Mouse (Mus musculus) MEL (cell line): ENCODE measurements around the gene Mthfd2. TPM values are rescaled to one million over a fixed set of nuclear protein-coding genes. Genes with fewer than 3 reads are reported as not detected.
A peak's percentile ranks its signal among the peaks of the same experiment; 100 is the strongest.

ENCODE experiments used
- DNase-seq: peaks from one replicate; pipeline ENCODE4 v3.0.0; 2011; ENCODE audit warnings: low read depth, low spot score
- H3K27ac ChIP-seq: 2 replicates; pipeline ENCODE4 v1.5.1; 2012; ENCODE audit warnings: low read depth, mild to moderate bottlenecking, control low read depth, low read length, moderate library complexity; ENCODE audit not compliant: control insufficient read depth
- H3K27me3 ChIP-seq, 2 experiments: fragments of 150-350 bp in 1 of 2; sonication (generic) in 1 of 2; 2 replicates each; pipeline ENCODE4 v1.6.1; 2012; ENCODE audit warnings: low read length in 2 of 2, mild to moderate bottlenecking in 2 of 2, improper control_type of control experiment in 1 of 2, moderate library complexity in 1 of 2; ENCODE audit not compliant: insufficient read depth in 2 of 2, control insufficient read depth in 1 of 2
- H3K36me3 ChIP-seq, 2 experiments: 2 replicates each; pipeline ENCODE4 v1.6.1; 2012 to 2014; ENCODE audit warnings: low read length in 2 of 2, improper control_type of control experiment in 1 of 2, inconsistent platforms in 1 of 2, mild to moderate bottlenecking in 1 of 2; ENCODE audit not compliant: insufficient read depth in 2 of 2, control insufficient read depth in 1 of 2
- H3K4me1 ChIP-seq, 2 experiments: fragments of 150-350 bp in 1 of 2; sonication (generic) in 1 of 2; 2 replicates each; pipeline ENCODE4 v1.6.1; 2012; ENCODE audit warnings: low read length in 2 of 2, improper control_type of control experiment in 1 of 2, mild to moderate bottlenecking in 1 of 2; ENCODE audit not compliant: insufficient read depth in 2 of 2, control insufficient read depth in 1 of 2
- H3K4me3 ChIP-seq, 2 experiments: fragments of 150-350 bp in 1 of 2; sonication (generic) in 1 of 2; 2 replicates each; pipeline ENCODE4 v1.5.1; 2012; ENCODE audit warnings: low read depth in 2 of 2, low read length in 2 of 2, mild to moderate bottlenecking in 2 of 2, moderate library complexity in 2 of 2, control low read depth in 1 of 2, improper control_type of control experiment in 1 of 2; ENCODE audit not compliant: control insufficient read depth in 1 of 2, insufficient read depth in 1 of 2
- H3K79me2 ChIP-seq: 2 replicates; pipeline ENCODE4 v1.6.1; 2012; ENCODE audit warnings: mild to moderate bottlenecking, low read length, moderate library complexity; ENCODE audit not compliant: control insufficient read depth, poor library complexity, insufficient read depth
- H3K9ac ChIP-seq: 2 replicates; pipeline ENCODE4 v1.6.1; 2012; ENCODE audit warnings: low read depth, mild to moderate bottlenecking, control low read depth, low read length, moderate library complexity; ENCODE audit not compliant: control insufficient read depth, poor library complexity, severe bottlenecking
- H3K9me3 ChIP-seq: fragments of 150-350 bp; sonication (generic); replicated peaks from 2 replicates; pipeline ENCODE4 v1.6.1; 2012; ENCODE audit warnings: mild to moderate bottlenecking, low read length, improper control_type of control experiment, moderate library complexity; ENCODE audit not compliant: insufficient read depth
- CHD1 ChIP-seq: IDR thresholded peaks from 2 replicates; pipeline ENCODE4 v1.6.1; 2012; ENCODE audit warnings: low read depth, mild to moderate bottlenecking, inconsistent platforms, low read length, improper control_type of control experiment
- CTCF ChIP-seq, 3 experiments: IDR thresholded peaks in 2 of 3; conservative IDR thresholded peaks in 1 of 3; 2 replicates each; pipeline ENCODE4 v1.5.1; 2011 to 2012; ENCODE audit warnings: low read length in 3 of 3, low read depth in 2 of 3, mild to moderate bottlenecking in 2 of 3, improper control_type of control experiment in 1 of 3, inconsistent platforms in 1 of 3, mixed read lengths in 1 of 3, moderate library complexity in 1 of 3; ENCODE audit not compliant: control insufficient read depth in 1 of 3, insufficient read depth in 1 of 3, poor library complexity in 1 of 3, severe bottlenecking in 1 of 3
- ETS1 ChIP-seq: IDR thresholded peaks from 2 replicates; pipeline ENCODE4 v1.6.1; 2012; ENCODE audit warnings: low read depth, mild to moderate bottlenecking, inconsistent platforms, low read length, improper control_type of control experiment, moderate library complexity
- GABPA ChIP-seq: IDR thresholded peaks from 2 replicates; pipeline ENCODE4 v1.6.1; 2012; ENCODE audit warnings: low read depth, mild to moderate bottlenecking, inconsistent platforms, low read length, improper control_type of control experiment, moderate library complexity
- MEF2A ChIP-seq: IDR thresholded peaks from 2 replicates; pipeline ENCODE4 v1.6.1; 2014; ENCODE audit warnings: low read depth, mild to moderate bottlenecking, inconsistent platforms, low read length, improper control_type of control experiment; ENCODE audit not compliant: poor library complexity, insufficient replicate concordance, severe bottlenecking; ENCODE audit errors: extremely low read depth
- MXI1 ChIP-seq: IDR thresholded peaks from 2 replicates; pipeline ENCODE4 v1.6.1; 2011; ENCODE audit warnings: mild to moderate bottlenecking, low read depth, low read length, improper control_type of control experiment
- MYB ChIP-seq: IDR thresholded peaks from 2 replicates; pipeline ENCODE4 v1.6.1; 2011; ENCODE audit warnings: mild to moderate bottlenecking, low read depth, low read length, improper control_type of control experiment
- NELFE ChIP-seq: IDR thresholded peaks from 2 replicates; pipeline ENCODE4 v1.6.1; 2011; ENCODE audit warnings: low read depth, low read length, improper control_type of control experiment
- POLR2A ChIP-seq, 2 experiments: IDR thresholded peaks; 2 replicates each; pipeline ENCODE4 v1.6.1; 2011 to 2012; ENCODE audit warnings: low read length in 2 of 2, mild to moderate bottlenecking in 2 of 2, control low read depth in 1 of 2, improper control_type of control experiment in 1 of 2, low read depth in 1 of 2, moderate library complexity in 1 of 2; ENCODE audit not compliant: control insufficient read depth in 1 of 2, insufficient read depth in 1 of 2, poor library complexity in 1 of 2
- POLR2AphosphoS2 ChIP-seq: IDR thresholded peaks from 2 replicates; pipeline ENCODE4 v1.6.1; 2011; ENCODE audit warnings: low read length, improper control_type of control experiment
- POLR2AphosphoS5 ChIP-seq: IDR thresholded peaks from 2 replicates; pipeline ENCODE4 v1.6.1; 2012; ENCODE audit warnings: low read depth, borderline replicate concordance, mild to moderate bottlenecking, inconsistent platforms, low read length, moderate library complexity, mixed read lengths
- RAD21 ChIP-seq: IDR thresholded peaks from 2 replicates; pipeline ENCODE4 v1.6.1; 2011; ENCODE audit warnings: mild to moderate bottlenecking, low read depth, low read length, improper control_type of control experiment
- RCOR1 ChIP-seq: IDR thresholded peaks from 2 replicates; pipeline ENCODE4 v1.6.1; 2012; ENCODE audit warnings: low read depth, mild to moderate bottlenecking, inconsistent platforms, low read length, improper control_type of control experiment
- SIN3A ChIP-seq: IDR thresholded peaks from 2 replicates; pipeline ENCODE4 v1.6.1; 2012; ENCODE audit warnings: low read length, improper control_type of control experiment, inconsistent platforms
- SMC3 ChIP-seq: IDR thresholded peaks from 2 replicates; pipeline ENCODE4 v1.6.1; 2011; ENCODE audit warnings: low read depth, low read length, improper control_type of control experiment
- USF1 ChIP-seq: IDR thresholded peaks from 2 replicates; pipeline ENCODE4 v1.6.1; 2014; ENCODE audit warnings: low read depth, mild to moderate bottlenecking, inconsistent platforms, low read length, improper control_type of control experiment, moderate library complexity
- ZKSCAN1 ChIP-seq: IDR thresholded peaks from 2 replicates; pipeline ENCODE4 v1.6.1; 2012; ENCODE audit warnings: low read depth, mild to moderate bottlenecking, inconsistent platforms, low read length, improper control_type of control experiment, moderate library complexity
- ZMIZ1 ChIP-seq: IDR thresholded peaks from 2 replicates; pipeline ENCODE4 v1.6.1; 2012; ENCODE audit warnings: low read depth, mild to moderate bottlenecking, inconsistent platforms, low read length, improper control_type of control experiment, moderate library complexity
- polyA plus RNA-seq, 2 experiments: library from polyadenylated mRNA; stranded (reverse) in 1 of 2; unstranded in 1 of 2; fragments of >175 nt in 1 of 2; fragments of >200 nt in 1 of 2; gene quantifications; 2 replicates each; pipeline versions ENCODE4 v1.2.1 to v1.2.4; 2012; ENCODE audit warnings: low replicate concordance in 2 of 2, low read depth in 1 of 2; ENCODE audit not compliant: insufficient read length in 2 of 2, insufficient read depth in 1 of 2, missing spikeins in 1 of 2
- total RNA-seq: library from RNA; depleted of rRNA; stranded (reverse); fragments of 300-350 nt; gene quantifications from 2 replicates; pipeline ENCODE4 v1.2.3, GENCODE M21; 2012

Gene Mthfd2
- total and polyA plus RNA-seq, 3 experiments, result 80.5 to 558 (median 219) TPM

DNA sequence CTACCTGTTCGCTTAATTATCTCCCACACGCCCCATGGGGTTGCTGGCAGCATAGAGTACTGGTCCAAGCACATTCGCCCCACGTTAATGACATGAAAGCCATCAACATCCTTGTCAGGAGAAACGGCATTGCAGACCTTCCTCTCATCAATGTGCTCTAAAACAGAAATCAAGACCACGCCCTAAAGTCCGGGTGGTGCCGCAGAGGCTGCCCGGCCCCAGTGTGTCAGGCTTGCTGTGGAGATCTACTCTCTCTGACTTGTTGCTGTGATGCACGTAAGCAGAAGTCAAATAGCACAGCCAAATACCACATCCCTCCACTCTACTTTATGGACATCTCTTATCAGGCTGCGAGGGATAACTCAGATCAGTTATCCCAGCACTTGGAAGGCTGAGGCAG is 14.5 kb downstream of the Mthfd2 start:
- Histone ChIP-seq H3K9me3 (no peaks in the 10 kb centered on the region), H3K27ac (no peak overlapping the region), H3K36me3 (peaks cover 14 to 35% of the 10 kb centered on the region in 2 experiments), H3K27me3 (no peaks in the 10 kb centered on the region), H3K4me3 (no peak overlapping the region), H3K4me1 (peaks cover 4 to 9% of the 10 kb centered on the region in 2 experiments; a peak in 3 of 4 replicates), H3K9ac (no peak overlapping the region), H3K79me2 (peaks cover 27% of the 10 kb centered on the region)
- no peak for DNase-seq
- TF ChIP-seq RAD21 (no peak), MEF2A (no peak), GABPA (no peak), POLR2A (IDR thresholded peaks at IDR 0.05; ENCODE audit: control insufficient read depth in 1 of 2, insufficient read depth in 1 of 2, low read depth in 1 of 2, low read length in 2 of 2, poor library complexity in 1 of 2) (no peak), USF1 (no peak), CHD1 (no peak), ETS1 (no peak), CTCF (IDR thresholded peaks at IDR 0.05 in 2 of 3, conservative IDR thresholded peaks at IDR 0.05 in 1 of 3; ENCODE audit: control insufficient read depth in 1 of 3, insufficient read depth in 1 of 3, low read depth in 2 of 3, low read length in 3 of 3, poor library complexity in 1 of 3, severe bottlenecking in 1 of 3) (no peak), NELFE (no peak), POLR2AphosphoS5 (no peak), POLR2AphosphoS2 (no peak), ZKSCAN1 (no peak)

DNA sequence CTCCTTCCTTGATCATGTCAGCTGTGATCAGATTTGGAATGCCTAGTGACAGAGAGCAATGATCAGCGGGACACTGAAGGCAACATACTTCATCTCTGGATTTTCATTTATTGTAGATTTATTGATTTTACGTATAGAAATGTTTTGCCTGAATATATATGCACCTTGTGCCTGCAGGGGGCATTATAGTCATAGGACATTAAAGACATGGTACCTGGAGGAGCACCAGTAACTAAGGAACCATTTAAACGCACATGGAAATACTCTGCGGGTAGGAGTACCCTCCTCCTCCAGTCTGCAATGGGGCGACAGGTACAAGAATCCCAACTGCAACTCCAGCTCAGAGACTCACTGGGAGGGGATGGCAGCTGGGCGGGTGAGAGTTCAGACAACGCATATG is 16.7 kb downstream of the Mthfd2 start:
- no peaks in the 10 kb centered on the region for H3K27me3 ChIP-seq
- H3K9me3 ChIP-seq, result no peaks in the 10 kb centered on the region
- peak; percentile 23; the same call in 1 of the 2 replicates for TF ChIP-seq SMC3
- peak in 1 of 3 experiments; percentile 36; a peak in 2 of 6 replicates for TF ChIP-seq CTCF (IDR thresholded peaks at IDR 0.05 in 2 of 3, conservative IDR thresholded peaks at IDR 0.05 in 1 of 3; ENCODE audit: control insufficient read depth in 1 of 3, insufficient read depth in 1 of 3, low read depth in 2 of 3, low read length in 3 of 3, poor library complexity in 1 of 3, severe bottlenecking in 1 of 3)
- TF ChIP-seq RAD21, result peak; percentile 34
- TF ChIP-seq ZMIZ1, result no peak
- TF ChIP-seq, all 39 proteins: peak for 3
- DNase-seq, result no peak
- no peak overlapping the region for H3K9ac ChIP-seq
- H3K4me3 ChIP-seq, result no peak overlapping the region
- H3K27ac ChIP-seq, result no peak overlapping the region
- peaks cover 0 to 39% of the 10 kb centered on the region in 2 experiments; a peak in 2 of 4 replicates for H3K36me3 ChIP-seq
- no peaks in the 10 kb centered on the region for H3K4me1 ChIP-seq
- H3K79me2 ChIP-seq, result peaks cover 6% of the 10 kb centered on the region; the same call in 1 of the 2 replicates

DNA sequence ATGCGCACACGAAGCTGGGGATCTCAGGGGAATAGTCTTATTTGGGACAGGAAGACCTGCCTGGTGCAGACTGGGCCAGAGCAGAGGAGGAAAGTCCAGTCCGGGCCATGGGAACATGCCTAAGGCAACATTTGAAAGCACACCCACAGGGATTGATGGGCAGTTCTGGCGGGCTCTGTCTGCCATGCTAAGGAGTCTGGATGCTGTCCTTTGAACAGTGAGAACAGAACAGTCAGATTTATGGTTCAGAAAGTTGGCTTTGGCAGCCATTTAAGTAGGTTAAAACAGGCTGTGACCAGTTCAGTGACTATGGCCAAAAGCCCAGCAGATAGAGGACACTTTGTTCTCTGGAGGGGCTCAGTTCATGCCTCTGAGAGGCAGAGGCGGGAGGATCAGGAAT is 23.4 kb downstream of the Mthfd2 start:
- no peak for DNase-seq
- Histone ChIP-seq H3K4me3 (no peak overlapping the region), H3K27me3 (no peaks in the 10 kb centered on the region), H3K9me3 (no peaks in the 10 kb centered on the region), H3K9ac (no peak overlapping the region), H3K36me3 (peaks cover 7 to 13% of the 10 kb centered on the region in 2 experiments), H3K27ac (no peak overlapping the region), H3K79me2 (no peaks in the 10 kb centered on the region), H3K4me1 (peaks cover 0 to 13% of the 10 kb centered on the region in 2 experiments; a peak in 2 of 4 replicates)
- TF ChIP-seq POLR2AphosphoS2 (no peak), MYB (no peak), ZMIZ1 (no peak), CTCF (IDR thresholded peaks at IDR 0.05 in 2 of 3, conservative IDR thresholded peaks at IDR 0.05 in 1 of 3; ENCODE audit: control insufficient read depth in 1 of 3, insufficient read depth in 1 of 3, low read depth in 2 of 3, low read length in 3 of 3, poor library complexity in 1 of 3, severe bottlenecking in 1 of 3) (no peak), RCOR1 (no peak), GABPA (no peak), SIN3A (no peak), MXI1 (no peak)
